Mouse (Mus musculus): ENCODE data around the gene Kcnk10.

Kcnk10 gene

GRCm38 (mm10) chr12:98406076-98406475, 172.0 kb downstream of the Kcnk10 start:
- no peak for DNase-seq

- no peak for DNase-seq
These were observed 181.5 kb downstream of the Kcnk10 start for GRCm38 (mm10) chr12:98396586-98396985.

- no peak for DNase-seq
These were observed 184.0 kb downstream of the Kcnk10 start for GRCm38 (mm10) chr12:98394115-98394514.

GRCm38 (mm10) chr12:98391347-98391746, 186.8 kb downstream of the Kcnk10 start:
- DNase-seq, result no peak

- DNase-seq, result no peak
These were observed 188.5 kb downstream of the Kcnk10 start for GRCm38 (mm10) chr12:98389618-98390017.

Measured in kidney, postnatal 36 days (tissue).